Mouse (Mus musculus): ENCODE measurements around the gene Lrrc15. TPM values are rescaled to one million over a fixed set of nuclear protein-coding genes. Genes with fewer than 3 reads are reported as not detected.

Lrrc15 gene
- polyA plus RNA-seq (2014; fragmentation: Illumina TruSeq; extraction: RNeasy Lipid Tissue Mini Kit (QIAGEN cat#74804); ENCODE audit: low read depth, low replicate concordance), result 0.09 TPM

DNA sequence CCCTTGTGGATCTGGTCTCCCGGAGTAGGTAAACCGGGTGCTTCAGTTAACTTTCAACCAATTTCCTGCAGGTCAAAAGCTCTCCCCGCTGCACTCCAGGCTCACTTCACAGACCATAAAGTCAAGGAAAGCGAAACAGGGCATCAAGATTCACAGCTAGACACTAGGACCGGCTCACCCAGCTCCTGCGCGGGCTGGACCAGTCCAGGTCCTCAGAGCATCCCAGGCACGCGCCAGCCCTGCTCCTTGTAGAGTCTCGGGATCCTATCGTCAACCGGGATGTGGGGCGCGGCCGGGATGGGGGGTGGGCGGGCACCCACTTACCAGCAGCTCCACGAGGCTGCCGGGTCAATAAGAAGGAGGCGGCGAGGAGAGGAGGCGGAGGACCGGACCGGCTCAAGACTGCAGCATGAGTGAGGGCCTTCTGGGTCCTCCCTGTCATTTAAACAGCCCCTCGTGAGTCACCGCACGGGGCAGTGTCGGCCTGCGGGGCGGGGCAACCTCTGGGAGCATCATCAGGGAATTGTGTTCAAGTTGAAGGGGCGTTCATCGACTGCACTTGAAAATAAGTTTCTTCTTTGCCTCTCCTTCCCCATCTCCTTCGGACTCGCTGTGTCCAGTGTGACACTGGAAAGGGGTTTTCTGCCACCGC is at the start of gene Lrrc15:
Lrrc15 (minus strand) TSS at position 413 of the 652 bp plus-strand sequence.

GRCm38 (mm10) chr16:30310647-30311046 is 27.6 kb upstream of the Lrrc15 start, which contains the start of gene Gp5:
TSS of gene Gp5 (minus strand) at chr16:30310779.

DNA sequence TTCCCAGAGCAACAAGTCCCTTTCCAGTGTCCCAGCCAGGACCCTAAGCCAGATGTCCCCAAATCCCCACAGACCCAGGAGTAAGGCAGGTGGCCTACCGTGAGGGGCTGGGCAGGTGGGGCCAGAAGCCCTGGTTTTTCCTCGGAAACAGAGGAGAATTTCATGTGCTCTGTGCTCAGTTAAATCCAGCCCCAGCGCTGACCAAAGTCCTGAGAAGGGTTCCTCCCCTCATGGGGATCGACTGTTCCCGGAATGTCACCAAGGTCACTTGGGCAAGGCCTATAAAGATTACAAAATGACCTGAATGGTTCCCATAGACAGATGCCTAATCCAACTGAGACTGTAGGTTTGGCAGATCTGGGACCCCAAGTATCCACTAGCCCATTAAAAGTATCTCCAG is 15.7 kb downstream of the Lrrc15 start, which contains the start of gene Cpn2:
Cpn2 (minus strand) TSS at position 141 of the 400 bp plus-strand sequence.

Other genes starting within 250 kb of the Lrrc15 start
- 127 TPM for gene Hes1, start 218.9 kb downstream of the Lrrc15 start, polyA plus RNA-seq (2014; fragmentation: Illumina TruSeq; extraction: RNeasy Lipid Tissue Mini Kit (QIAGEN cat#74804); ENCODE audit: low read depth, low replicate concordance)
- gene Cpn2, start 15.8 kb downstream of the Lrrc15 start, polyA plus RNA-seq (2014; fragmentation: Illumina TruSeq; extraction: RNeasy Lipid Tissue Mini Kit (QIAGEN cat#74804); ENCODE audit: low read depth, low replicate concordance), result 0.41 TPM
- gene Gp5, start 27.5 kb upstream of the Lrrc15 start, polyA plus RNA-seq (2014; fragmentation: Illumina TruSeq; extraction: RNeasy Lipid Tissue Mini Kit (QIAGEN cat#74804); ENCODE audit: low read depth, low replicate concordance), result not detected
- gene Atp13a3, start 122.7 kb upstream of the Lrrc15 start, polyA plus RNA-seq (2014; fragmentation: Illumina TruSeq; extraction: RNeasy Lipid Tissue Mini Kit (QIAGEN cat#74804); ENCODE audit: low read depth, low replicate concordance), result 281 TPM